Mouse (Mus musculus): Measurements from ENCODE around the gene Amd1. TPM values are rescaled to one million over a fixed set of nuclear protein-coding genes. Genes with fewer than 3 reads are reported as not detected.
"Not testable (repeated sequence)": the region's sequence is repeated elsewhere in the genome, so short reads cannot be mapped to it uniquely, and the experiment has no call there.

Amd1 gene
- polyA plus RNA-seq, 1 experiment from 2014 or later = 47.5 TPM

- Histone ChIP-seq H3K36me3 (replicated peaks; ENCODE audit: control insufficient read depth, insufficient read depth) (no peaks in the 10 kb centered on the region), H3K4me1 (replicated peaks; ENCODE audit: control insufficient read depth, insufficient read depth, low read length) (no peaks in the 10 kb centered on the region), H3K4me2 (replicated peaks) (no peak overlapping the region), H3K27me3 (ENCODE audit: control insufficient read depth, insufficient read depth, low read length) (no peaks in the 10 kb centered on the region), H3K9me3 (ENCODE audit: control insufficient read depth, low read length) (0 out of 2 replicates have a peak, but pooled peaks cover 2% of the 10 kb centered on the region), H3K4me3 (replicated peaks; ENCODE audit: low read length) (no peak overlapping the region), H3K27ac (no peak overlapping the region), H3K9ac (no peak overlapping the region)
- 66% methylated on average over 4 of the region's 4 CpGs for WGBS
- no peak for DNase-seq (ENCODE audit: low spot score)
- ATAC-seq (ENCODE audit: low FRiP score) = no peak
These were observed 6.0 kb upstream of the Amd1 start for GRCm38 (mm10) chr10:40307826-40308583.

- H3K9me3 ChIP-seq (ENCODE audit: control insufficient read depth, low read length) = 0 out of 2 replicates have a peak, but pooled peaks cover 2% of the 10 kb centered on the region
These were observed 4.0 kb upstream of the Amd1 start for GRCm38 (mm10) chr10:40305989-40306388.

GRCm38 (mm10) chr10:40301181-40302075 is 558 bp downstream of the Amd1 start:
- peak overlapping the region; percentile 90 for H3K9ac ChIP-seq
- ATAC-seq (ENCODE audit: low FRiP score) (peak; percentile 31), DNase-seq (ENCODE audit: low spot score) (peak; percentile 42)
- peak overlapping the region; percentile 86 for H3K27ac ChIP-seq
- 0% methylated on average over 67 of the region's 91 CpGs for WGBS
- H3K4me2 ChIP-seq (replicated peaks) = peak overlapping the region; percentile 70
- peaks cover 20% of the 10 kb centered on the region for H3K4me1 ChIP-seq (replicated peaks; ENCODE audit: control insufficient read depth, insufficient read depth, low read length)
- peak overlapping the region; percentile 98 for H3K4me3 ChIP-seq (replicated peaks; ENCODE audit: low read length)
- not testable (repeated sequence) for H3K9me3 ChIP-seq (ENCODE audit: control insufficient read depth, low read length); H3K36me3 ChIP-seq (replicated peaks; ENCODE audit: control insufficient read depth, insufficient read depth); H3K27me3 ChIP-seq (ENCODE audit: control insufficient read depth, insufficient read depth, low read length)

More at GRCm38 (mm10) chr10:40305989-40306388, 4.0 kb upstream of the Amd1 start:
- Histone ChIP-seq H3K4me3 (replicated peaks; ENCODE audit: low read length) (no peak overlapping the region), H3K4me1 (replicated peaks; ENCODE audit: control insufficient read depth, insufficient read depth, low read length) (no peaks in the 10 kb centered on the region), H3K9ac (no peak overlapping the region), H3K27me3 (ENCODE audit: control insufficient read depth, insufficient read depth, low read length) (no peaks in the 10 kb centered on the region), H3K4me2 (replicated peaks) (no peak overlapping the region), H3K36me3 (replicated peaks; ENCODE audit: control insufficient read depth, insufficient read depth) (no peaks in the 10 kb centered on the region), H3K27ac (no peak overlapping the region)
- no peak for DNase-seq (ENCODE audit: low spot score)
- WGBS = 93% methylated on average over 1 of the region's 1 CpGs
- ATAC-seq (ENCODE audit: low FRiP score) = no peak

GRCm38 (mm10) chr10:40300648-40301171 is 1.3 kb downstream of the Amd1 start:
- peak overlapping the region; percentile 90 for H3K9ac ChIP-seq
- H3K4me2 ChIP-seq (replicated peaks) = peak overlapping the region; percentile 70
- peak; percentile 79 for DNase-seq (ENCODE audit: low spot score)
- no peaks in the 10 kb centered on the region for H3K9me3 ChIP-seq (ENCODE audit: control insufficient read depth, low read length)
- H3K36me3 ChIP-seq (replicated peaks; ENCODE audit: control insufficient read depth, insufficient read depth) = no peaks in the 10 kb centered on the region
- peak overlapping the region; percentile 86 for H3K27ac ChIP-seq
- peak; percentile 67 for ATAC-seq (ENCODE audit: low FRiP score)
- peak overlapping the region; percentile 98 for H3K4me3 ChIP-seq (replicated peaks; ENCODE audit: low read length)
- H3K4me1 ChIP-seq (replicated peaks; ENCODE audit: control insufficient read depth, insufficient read depth, low read length) = peaks cover 20% of the 10 kb centered on the region
- H3K27me3 ChIP-seq (ENCODE audit: control insufficient read depth, insufficient read depth, low read length) = no peaks in the 10 kb centered on the region
- WGBS = under 1% methylated on average over 36 of the region's 36 CpGs

GRCm38 (mm10) chr10:40292640-40293039 is 9.3 kb downstream of the Amd1 start:
- H3K4me2 ChIP-seq (replicated peaks) = no peak overlapping the region
- 94% methylated on average over 6 of the region's 6 CpGs for WGBS
- H3K9ac ChIP-seq = no peak overlapping the region
- no peaks in the 10 kb centered on the region for H3K4me1 ChIP-seq (replicated peaks; ENCODE audit: control insufficient read depth, insufficient read depth, low read length)
- DNase-seq (ENCODE audit: low spot score) (no peak), ATAC-seq (ENCODE audit: low FRiP score) (no peak)
- H3K9me3 ChIP-seq (ENCODE audit: control insufficient read depth, low read length) = no peaks in the 10 kb centered on the region
- H3K27ac ChIP-seq = no peak overlapping the region
- peaks cover 40% of the 10 kb centered on the region for H3K36me3 ChIP-seq (replicated peaks; ENCODE audit: control insufficient read depth, insufficient read depth)
- H3K4me3 ChIP-seq (replicated peaks; ENCODE audit: low read length) = no peak overlapping the region
- H3K27me3 ChIP-seq (ENCODE audit: control insufficient read depth, insufficient read depth, low read length) = no peaks in the 10 kb centered on the region

GRCm38 (mm10) chr10:40286767-40287166 is 15.2 kb downstream of the Amd1 start:
- ATAC-seq (ENCODE audit: low FRiP score) = no peak
- Histone ChIP-seq H3K4me2 (replicated peaks) (no peak overlapping the region), H3K36me3 (replicated peaks; ENCODE audit: control insufficient read depth, insufficient read depth) (peaks cover 40% of the 10 kb centered on the region), H3K9ac (no peak overlapping the region), H3K4me3 (replicated peaks; ENCODE audit: low read length) (no peak overlapping the region), H3K4me1 (replicated peaks; ENCODE audit: control insufficient read depth, insufficient read depth, low read length) (no peaks in the 10 kb centered on the region), H3K9me3 (ENCODE audit: control insufficient read depth, low read length) (no peaks in the 10 kb centered on the region), H3K27me3 (ENCODE audit: control insufficient read depth, insufficient read depth, low read length) (no peaks in the 10 kb centered on the region), H3K27ac (no peak overlapping the region)
- 100% methylated on average over 1 of the region's 1 CpGs for WGBS
- DNase-seq (ENCODE audit: low spot score) = no peak

- Histone ChIP-seq H3K27me3 (ENCODE audit: control insufficient read depth, insufficient read depth, low read length) (no peaks in the 10 kb centered on the region), H3K36me3 (replicated peaks; ENCODE audit: control insufficient read depth, insufficient read depth) (peaks cover 28% of the 10 kb centered on the region), H3K9me3 (ENCODE audit: control insufficient read depth, low read length) (no peaks in the 10 kb centered on the region), H3K27ac (no peak overlapping the region), H3K4me1 (replicated peaks; ENCODE audit: control insufficient read depth, insufficient read depth, low read length) (no peaks in the 10 kb centered on the region), H3K4me3 (replicated peaks; ENCODE audit: low read length) (no peak overlapping the region), H3K4me2 (replicated peaks) (no peak overlapping the region), H3K9ac (no peak overlapping the region)
- ATAC-seq (ENCODE audit: low FRiP score) (no peak), DNase-seq (ENCODE audit: low spot score) (no peak)
- 86% methylated on average over 1 of the region's 1 CpGs for WGBS
These were observed 16.4 kb downstream of the Amd1 start for GRCm38 (mm10) chr10:40285571-40285970.

GRCm38 (mm10) chr10:40284997-40285396 is 17.0 kb downstream of the Amd1 start:
- H3K4me2 ChIP-seq (replicated peaks) = no peak overlapping the region
- ATAC-seq (ENCODE audit: low FRiP score) = 0 out of 2 replicates have a peak, but pooled peaks have one; percentile 24
- H3K27me3 ChIP-seq (ENCODE audit: control insufficient read depth, insufficient read depth, low read length) = no peaks in the 10 kb centered on the region
- no peak overlapping the region for H3K4me3 ChIP-seq (replicated peaks; ENCODE audit: low read length)
- H3K9me3 ChIP-seq (ENCODE audit: control insufficient read depth, low read length) = no peaks in the 10 kb centered on the region
- H3K9ac ChIP-seq = no peak overlapping the region
- DNase-seq (ENCODE audit: low spot score) = no peak
- no peaks in the 10 kb centered on the region for H3K4me1 ChIP-seq (replicated peaks; ENCODE audit: control insufficient read depth, insufficient read depth, low read length)
- peaks cover 22% of the 10 kb centered on the region for H3K36me3 ChIP-seq (replicated peaks; ENCODE audit: control insufficient read depth, insufficient read depth)
- no peak overlapping the region for H3K27ac ChIP-seq
- WGBS = 86% methylated on average over 3 of the region's 3 CpGs

Data from hindbrain, embryonic 14.5 days (tissue).